Mouse (Mus musculus) hindbrain, postnatal 0 days (tissue): ENCODE measurements around the gene Epb41l2. TPM values are rescaled to one million over a fixed set of nuclear protein-coding genes. Genes with fewer than 3 reads are reported as not detected.

Experiments used
- ATAC-seq: fragments of 200-750 bp; cut with Nextera tagmentation; 2 replicates; pipeline ENCODE4 v1.8.0; 2017; ENCODE audit warnings: mild to moderate bottlenecking, moderate TSS enrichment, moderate library complexity
- DNase-seq: peaks from one replicate; pipeline ENCODE4 v3.0.0-alpha.2; 2015; ENCODE audit warnings: low spot score
- H3K27ac ChIP-seq: fragments of 300-500 bp; sonication (generic); 2 replicates; pipeline ENCODE4 v1.5.1; 2014; ENCODE audit warnings: mild to moderate bottlenecking
- H3K27me3 ChIP-seq: fragments of 300-500 bp; sonication (generic); 2 replicates; pipeline ENCODE4 v1.6.1; 2014; ENCODE audit warnings: low read length, mixed read lengths; ENCODE audit not compliant: insufficient read depth
- H3K36me3 ChIP-seq: fragments of 300-500 bp; sonication (generic); 2 replicates; pipeline ENCODE4 v1.6.1; 2014; ENCODE audit warnings: low read length, mixed read lengths; ENCODE audit not compliant: insufficient read depth
- H3K4me1 ChIP-seq: fragments of 300-500 bp; sonication (generic); 2 replicates; pipeline ENCODE4 v1.6.1; 2014; ENCODE audit warnings: antibody characterized with exemption, low read length, mixed read lengths; ENCODE audit not compliant: insufficient read depth
- H3K4me2 ChIP-seq: fragments of 300-500 bp; sonication (generic); 2 replicates; pipeline ENCODE4 v1.6.1; 2014; ENCODE audit warnings: low read depth, mild to moderate bottlenecking, low read length, moderate library complexity, mixed read lengths
- H3K4me3 ChIP-seq: fragments of 300-500 bp; sonication (generic); 2 replicates; pipeline ENCODE4 v1.5.1; 2014; ENCODE audit warnings: low read length
- H3K9ac ChIP-seq: fragments of 300-500 bp; sonication (generic); replicated peaks from 2 replicates; pipeline ENCODE4 v1.6.1; 2014; ENCODE audit warnings: mild to moderate bottlenecking, low read length, moderate library complexity, mixed read lengths
- H3K9me3 ChIP-seq: fragments of 300-500 bp; sonication (generic); 2 replicates; pipeline ENCODE4 v1.6.1; 2016; ENCODE audit warnings: low read length, mixed read lengths
- CTCF ChIP-seq: IDR thresholded peaks from 2 replicates; pipeline ENCODE4 v1.5.1; 2016; ENCODE audit warnings: antibody characterized with exemption, control low read depth, low read depth
- WGBS: fragments of 180-500 bp; shearing (Covaris S2); extraction: QIAGEN DNeasy Blood & Tissue Kit; methylation state at CpG from one replicate; pipeline ENCODE4 v1.1.7; 2014; 5-methylcytosine and 5-hydroxymethylcytosine counted together
- polyA plus RNA-seq: library from polyadenylated mRNA; unstranded; fragments of >200 nt; fragmentation: Nextera tagmentation; extraction: Ambion mirVana; gene quantifications from 2 replicates; pipeline ENCODE4 v1.2.1, GENCODE M21; 2015
- total RNA-seq: library from RNA; depleted of rRNA; stranded (reverse); fragments of >200 nt; gene quantifications from 2 replicates; pipeline ENCODE4 v1.2.3, GENCODE M21; 2014; rRNA removed

Epb41l2 gene
- total and polyA plus RNA-seq, 2 experiments from 2014 or later, result 26.0 to 49.6 TPM

DNA sequence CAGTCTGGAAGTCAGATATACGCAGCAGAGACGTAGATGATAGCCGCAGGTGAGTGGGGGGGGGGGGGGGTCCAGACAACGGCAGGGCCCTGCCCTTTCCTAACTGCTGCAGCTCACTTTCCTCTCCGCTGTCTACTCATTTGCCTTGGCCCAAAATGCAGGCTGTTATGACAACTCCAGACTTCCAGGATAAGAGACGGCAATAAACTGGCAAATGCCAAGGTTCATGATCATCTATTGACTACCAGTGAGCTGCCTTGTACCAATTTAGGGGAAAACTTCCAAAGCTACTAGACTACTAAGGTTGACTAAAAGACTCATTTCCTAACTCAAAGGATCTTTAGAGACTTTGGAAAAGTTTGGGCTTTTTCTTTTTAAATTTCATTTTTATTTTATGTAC lies 177.0 kb downstream of the Epb41l2 start:
- H3K4me1 ChIP-seq, result no peaks in the 10 kb centered on the region
- TF ChIP-seq CTCF, result no peak
- no peaks in the 10 kb centered on the region for H3K9me3 ChIP-seq
- ATAC-seq (no peak), DNase-seq (no peak)
- 97% methylated on average over 6 of the region's 6 CpGs for WGBS
- no peaks in the 10 kb centered on the region for H3K36me3 ChIP-seq
- no peak overlapping the region for H3K4me3 ChIP-seq
- H3K27me3 ChIP-seq, result no peaks in the 10 kb centered on the region
- H3K27ac ChIP-seq, result no peak overlapping the region
- no peak overlapping the region for H3K9ac ChIP-seq
- H3K4me2 ChIP-seq, result no peak overlapping the region

- Histone ChIP-seq H3K4me3 (no peak overlapping the region), H3K36me3 (no peaks in the 10 kb centered on the region), H3K27me3 (no peaks in the 10 kb centered on the region), H3K4me1 (no peaks in the 10 kb centered on the region), H3K4me2 (no peak overlapping the region), H3K9ac (no peak overlapping the region), H3K27ac (no peak overlapping the region), H3K9me3 (no peaks in the 10 kb centered on the region)
- no peak for DNase-seq
- WGBS, result 87% methylated on average over 1 of the region's 1 CpGs
- no peak for ATAC-seq
- TF ChIP-seq CTCF, result no peak
Observed at GRCm38 (mm10) chr10:25538738-25539137, 179.1 kb downstream of the Epb41l2 start.

GRCm38 (mm10) chr10:25539146-25539770 lies 179.7 kb downstream of the Epb41l2 start:
- Histone ChIP-seq H3K9ac (no peak overlapping the region), H3K27ac (no peak overlapping the region), H3K4me1 (no peaks in the 10 kb centered on the region), H3K9me3 (no peaks in the 10 kb centered on the region), H3K36me3 (no peaks in the 10 kb centered on the region), H3K27me3 (no peaks in the 10 kb centered on the region), H3K4me3 (no peak overlapping the region), H3K4me2 (no peak overlapping the region)
- WGBS, result 74% methylated on average over 4 of the region's 4 CpGs
- peak; percentile 72 for DNase-seq
- peak; percentile 74 for ATAC-seq
- TF ChIP-seq CTCF, result peak; percentile 69

- TF ChIP-seq CTCF, result no peak
- Histone ChIP-seq H3K4me2 (no peak overlapping the region), H3K36me3 (no peaks in the 10 kb centered on the region), H3K9ac (no peak overlapping the region), H3K27ac (no peak overlapping the region), H3K9me3 (no peaks in the 10 kb centered on the region), H3K4me1 (no peaks in the 10 kb centered on the region), H3K4me3 (no peak overlapping the region), H3K27me3 (no peaks in the 10 kb centered on the region)
- DNase-seq, result no peak
- no peak for ATAC-seq
- 88% methylated on average over 6 of the region's 6 CpGs for whole genome bisulfite sequencing
Observed at GRCm38 (mm10) chr10:25539771-25540168, 180.2 kb downstream of the Epb41l2 start.

DNA sequence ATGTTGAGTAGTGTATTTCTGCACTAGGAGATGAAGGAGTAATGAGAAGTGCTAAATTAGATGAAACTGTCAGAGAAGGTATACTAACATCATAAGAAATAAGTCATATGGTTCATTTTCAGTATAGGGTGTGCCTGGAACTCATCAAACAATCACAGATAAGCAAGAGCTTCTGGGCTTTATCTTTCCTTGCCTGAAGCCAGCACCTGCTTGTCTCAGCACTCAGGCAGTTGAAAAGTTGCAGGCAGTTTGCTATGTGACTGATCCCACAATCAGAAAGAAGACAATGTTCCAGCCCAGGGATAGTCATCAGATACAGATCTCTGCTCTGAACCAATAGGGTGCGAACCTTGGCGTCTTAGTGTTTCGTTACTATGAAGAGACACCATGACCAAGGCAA lies 181.5 kb downstream of the Epb41l2 start:
- Histone ChIP-seq H3K9ac (no peak overlapping the region), H3K4me3 (no peak overlapping the region), H3K4me2 (no peak overlapping the region), H3K4me1 (no peaks in the 10 kb centered on the region), H3K9me3 (no peaks in the 10 kb centered on the region), H3K36me3 (no peaks in the 10 kb centered on the region), H3K27ac (no peak overlapping the region), H3K27me3 (no peaks in the 10 kb centered on the region)
- TF ChIP-seq CTCF, result no peak
- no peak for DNase-seq
- ATAC-seq, result no peak
- 97% methylated on average over 3 of the region's 3 CpGs for WGBS

DNA sequence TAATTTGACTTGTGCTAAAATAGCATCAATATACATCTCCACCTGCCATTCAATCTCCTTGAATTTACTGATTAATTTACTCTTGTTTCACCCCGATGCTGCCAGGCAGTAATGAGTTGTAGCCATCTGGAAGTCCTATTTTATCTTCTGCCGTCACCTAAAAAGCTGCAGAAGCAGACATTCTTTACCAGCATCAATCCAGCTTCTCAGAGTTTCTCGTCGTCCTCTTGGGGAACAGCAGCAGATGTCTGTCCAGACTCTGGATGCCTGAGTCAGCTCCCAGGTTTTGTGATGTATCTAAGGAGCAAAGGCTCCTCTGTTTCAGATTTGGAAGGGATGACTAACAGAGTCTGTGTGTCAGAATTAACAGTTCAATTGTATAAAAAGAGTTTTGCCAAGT lies 193.3 kb downstream of the Epb41l2 start:
- DNase-seq (no peak), ATAC-seq (no peak)
- Histone ChIP-seq H3K9me3 (no peaks in the 10 kb centered on the region), H3K27ac (no peak overlapping the region), H3K9ac (no peak overlapping the region), H3K36me3 (no peaks in the 10 kb centered on the region), H3K4me3 (no peak overlapping the region), H3K27me3 (no peaks in the 10 kb centered on the region), H3K4me2 (no peak overlapping the region), H3K4me1 (no peaks in the 10 kb centered on the region)
- no peak for TF ChIP-seq CTCF
- 47% methylated on average over 4 of the region's 4 CpGs for WGBS

DNA sequence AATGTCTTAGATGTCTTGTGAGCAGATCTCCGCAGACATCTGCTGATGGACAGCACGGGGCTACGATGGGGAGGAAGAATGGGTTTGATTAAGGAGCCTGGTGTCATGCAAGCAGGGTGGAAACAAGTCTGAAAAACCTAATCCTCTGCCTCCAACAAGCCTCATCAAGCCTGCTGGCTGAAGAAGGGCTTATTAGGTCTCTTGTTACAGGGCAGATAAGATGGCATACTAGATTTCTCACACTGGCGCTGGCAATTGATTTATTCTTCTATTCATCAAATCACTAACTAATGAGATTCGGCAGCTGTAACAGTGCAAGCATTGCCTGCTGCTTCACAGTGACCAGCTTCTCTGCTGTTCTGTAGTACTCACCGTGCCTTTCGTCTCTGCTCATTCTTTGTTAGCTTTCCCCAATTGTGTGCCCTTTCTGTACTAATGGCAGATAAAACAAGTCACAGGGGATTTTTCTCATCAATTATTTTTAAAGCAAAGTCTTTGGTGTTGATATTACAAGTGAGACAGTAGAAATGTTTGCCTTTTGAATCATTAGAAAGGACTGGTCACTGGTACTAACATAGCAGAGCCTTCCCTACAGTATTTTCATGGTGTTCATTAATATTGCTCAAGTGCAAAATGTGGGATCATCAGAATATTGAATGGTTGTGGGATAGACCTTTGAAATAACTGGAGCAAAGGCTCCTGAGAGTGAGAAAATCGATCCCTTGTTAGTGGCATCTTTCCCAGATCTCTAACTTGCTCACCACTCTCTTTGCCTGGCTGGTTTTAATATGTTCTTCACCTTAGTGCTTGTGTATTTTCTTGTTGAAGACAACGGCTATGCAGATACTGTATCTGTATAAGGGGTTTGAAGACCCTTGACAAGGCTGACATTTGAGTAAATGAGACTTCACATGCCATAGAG lies 212.0 kb downstream of the Epb41l2 start:
- H3K27ac ChIP-seq, result no peak overlapping the region
- no peaks in the 10 kb centered on the region for H3K9me3 ChIP-seq
- ATAC-seq (no peak), DNase-seq (peak; percentile 33)
- no peak for TF ChIP-seq CTCF
- H3K27me3 ChIP-seq, result no peaks in the 10 kb centered on the region
- H3K9ac ChIP-seq, result no peak overlapping the region
- WGBS, result 38% methylated on average over 9 of the region's 9 CpGs
- H3K4me1 ChIP-seq, result no peaks in the 10 kb centered on the region
- H3K36me3 ChIP-seq, result no peaks in the 10 kb centered on the region
- no peak overlapping the region for H3K4me2 ChIP-seq
- no peak overlapping the region for H3K4me3 ChIP-seq

Other genes starting within 250 kb of the Epb41l2 start
- gene Akap7, start 51.9 kb upstream of the Epb41l2 start, total RNA-seq, result 78.0 and 90.1 TPM in 2 replicates
- 84.0 and 85.9 TPM in 2 replicates for gene Akap7, start 51.9 kb upstream of the Epb41l2 start, polyA plus RNA-seq
- not detected in 2 replicates for gene Smlr1, start 176.5 kb downstream of the Epb41l2 start, total RNA-seq
- gene Smlr1, start 176.5 kb downstream of the Epb41l2 start, polyA plus RNA-seq, result not detected in 2 replicates